Mouse (Mus musculus) neural tube, embryonic 13.5 days (tissue): ENCODE results near the gene Clec11a. TPM values are rescaled to one million over a fixed set of nuclear protein-coding genes. Genes with fewer than 3 reads are reported as not detected.
"Not testable (repeated sequence)": the region's sequence is repeated elsewhere in the genome, so short reads cannot be mapped to it uniquely, and the experiment has no call there.

Source experiments
- ATAC-seq: fragments of 200-750 bp; cut with Nextera tagmentation; 2 replicates; pipeline ENCODE4 v1.8.0; 2017; ENCODE audit warnings: low read depth, mild to moderate bottlenecking, moderate TSS enrichment, moderate library complexity
- H3K27ac ChIP-seq: fragments of 300-500 bp; sonication (generic); replicated peaks from 2 replicates; pipeline ENCODE4 v1.5.1; 2015; ENCODE audit warnings: moderate library complexity, mild to moderate bottlenecking, inconsistent platforms
- H3K27me3 ChIP-seq: fragments of 300-500 bp; sonication (generic); 2 replicates; pipeline ENCODE4 v1.6.1; 2015; ENCODE audit warnings: mild to moderate bottlenecking, inconsistent platforms
- H3K36me3 ChIP-seq: fragments of 300-500 bp; sonication (generic); 2 replicates; pipeline ENCODE4 v1.6.1; 2015; ENCODE audit warnings: mild to moderate bottlenecking, inconsistent platforms
- H3K4me1 ChIP-seq: fragments of 300-500 bp; sonication (generic); replicated peaks from 2 replicates; pipeline ENCODE4 v1.6.1; 2015; ENCODE audit warnings: inconsistent platforms
- H3K4me2 ChIP-seq: fragments of 300-500 bp; sonication (generic); 2 replicates; pipeline ENCODE4 v1.6.1; 2015; ENCODE audit warnings: inconsistent platforms, mild to moderate bottlenecking, moderate library complexity
- H3K4me3 ChIP-seq: fragments of 300-500 bp; sonication (generic); 2 replicates; pipeline ENCODE4 v1.5.1; 2015; ENCODE audit warnings: mild to moderate bottlenecking, inconsistent platforms
- H3K9ac ChIP-seq: fragments of 300-500 bp; sonication (generic); 2 replicates; pipeline ENCODE4 v1.6.1; 2015; ENCODE audit warnings: moderate library complexity, mild to moderate bottlenecking, inconsistent platforms
- H3K9me3 ChIP-seq: fragments of 300-500 bp; sonication (generic); 2 replicates; pipeline ENCODE4 v1.6.1; 2016; ENCODE audit warnings: inconsistent platforms
- WGBS: fragments of 180-500 bp; shearing (Covaris S2); methylation state at CpG from one replicate; pipeline ENCODE4 v1.1.7; 2015; 5-methylcytosine and 5-hydroxymethylcytosine counted together
- polyA plus RNA-seq: library from polyadenylated mRNA; unstranded; fragments of >200 nt; fragmentation: Nextera tagmentation; extraction: Ambion mirVana; gene quantifications from 2 replicates; pipeline ENCODE4 v1.2.1, GENCODE M21; 2015

The Clec11a gene
- polyA plus RNA-seq, 1 experiment from 2014 or later = 2.8 TPM

GRCm38 (mm10) chr7:44303346-44304340 lies 3.1 kb downstream of the Clec11a start:
- Histone ChIP-seq H3K36me3 (no peaks in the 10 kb centered on the region), H3K4me3 (peak overlapping the region; percentile 74), H3K27ac (peak overlapping the region; percentile 97), H3K9me3 (no peaks in the 10 kb centered on the region), H3K4me1 (peaks cover 26% of the 10 kb centered on the region), H3K4me2 (peak overlapping the region; percentile 81), H3K27me3 (no peaks in the 10 kb centered on the region), H3K9ac (peak overlapping the region; percentile 96)
- 86% methylated on average over 14 of the region's 14 CpGs for WGBS
- no peak for ATAC-seq

- not testable (repeated sequence) for H3K9ac ChIP-seq, H3K4me3 ChIP-seq, H3K4me1 ChIP-seq, H3K9me3 ChIP-seq, ATAC-seq, H3K36me3 ChIP-seq, H3K27ac ChIP-seq, H3K4me2 ChIP-seq, H3K27me3 ChIP-seq
- 85% methylated on average over 2 of the region's 2 CpGs for whole genome bisulfite sequencing
Measured at GRCm38 (mm10) chr7:44297501-44297900, 9.2 kb downstream of the Clec11a start.

GRCm38 (mm10) chr7:44291418-44291817 lies 15.3 kb downstream of the Clec11a start:
- WGBS = 51% methylated on average over 4 of the region's 4 CpGs
- H3K36me3 ChIP-seq = no peaks in the 10 kb centered on the region
- no peak overlapping the region for H3K4me3 ChIP-seq
- no peak for ATAC-seq
- no peak overlapping the region for H3K27ac ChIP-seq
- no peaks in the 10 kb centered on the region; the same call in 1 of the 2 replicates for H3K9me3 ChIP-seq
- no peaks in the 10 kb centered on the region for H3K4me1 ChIP-seq
- no peak overlapping the region for H3K4me2 ChIP-seq
- H3K27me3 ChIP-seq = peaks cover 3% of the 10 kb centered on the region; the same call in 1 of the 2 replicates
- no peak overlapping the region for H3K9ac ChIP-seq

- Histone ChIP-seq H3K27ac (no peak overlapping the region), H3K27me3 (peaks cover 3% of the 10 kb centered on the region; the same call in 1 of the 2 replicates), H3K4me2 (no peak overlapping the region), H3K9me3 (no peaks in the 10 kb centered on the region; the same call in 1 of the 2 replicates), H3K36me3 (no peaks in the 10 kb centered on the region), H3K4me3 (no peak overlapping the region), H3K9ac (no peak overlapping the region), H3K4me1 (no peaks in the 10 kb centered on the region)
- ATAC-seq = no peak
- 82% methylated on average over 4 of the region's 4 CpGs for WGBS
Measured at GRCm38 (mm10) chr7:44290986-44291385, 15.7 kb downstream of the Clec11a start.

GRCm38 (mm10) chr7:44287760-44288159 lies 18.9 kb downstream of the Clec11a start:
- no peaks in the 10 kb centered on the region for H3K36me3 ChIP-seq
- H3K4me1 ChIP-seq = no peaks in the 10 kb centered on the region
- H3K27ac ChIP-seq = no peak overlapping the region
- H3K4me3 ChIP-seq = no peak overlapping the region
- ATAC-seq = no peak
- WGBS = 78% methylated on average over 7 of the region's 7 CpGs
- H3K4me2 ChIP-seq = no peak overlapping the region
- no peaks in the 10 kb centered on the region; the same call in 1 of the 2 replicates for H3K9me3 ChIP-seq
- H3K27me3 ChIP-seq = peaks cover 3% of the 10 kb centered on the region; the same call in 1 of the 2 replicates
- no peak overlapping the region for H3K9ac ChIP-seq

GRCm38 (mm10) chr7:44281586-44281985 lies 25.1 kb downstream of the Clec11a start:
- no peaks in the 10 kb centered on the region; the same call in 1 of the 2 replicates for H3K9me3 ChIP-seq
- WGBS = 67% methylated on average over 7 of the region's 7 CpGs
- peaks cover 16% of the 10 kb centered on the region; the same call in 1 of the 2 replicates for H3K27me3 ChIP-seq
- H3K4me1 ChIP-seq = no peaks in the 10 kb centered on the region
- no peak overlapping the region for H3K4me2 ChIP-seq
- no peak overlapping the region for H3K27ac ChIP-seq
- no peak overlapping the region for H3K9ac ChIP-seq
- ATAC-seq = no peak
- H3K36me3 ChIP-seq = no peaks in the 10 kb centered on the region
- no peak overlapping the region for H3K4me3 ChIP-seq

- Histone ChIP-seq H3K4me2 (no peak overlapping the region), H3K4me3 (no peak overlapping the region), H3K36me3 (no peaks in the 10 kb centered on the region), H3K4me1 (no peaks in the 10 kb centered on the region), H3K9ac (no peak overlapping the region), H3K27me3 (peaks cover 16% of the 10 kb centered on the region; the same call in 1 of the 2 replicates), H3K27ac (no peak overlapping the region), H3K9me3 (no peaks in the 10 kb centered on the region)
- ATAC-seq = no peak
- 56% methylated on average over 1 of the region's 1 CpGs for WGBS
Measured at GRCm38 (mm10) chr7:44280959-44281358, 25.7 kb downstream of the Clec11a start.

GRCm38 (mm10) chr7:44277250-44277622 lies 29.5 kb downstream of the Clec11a start:
- Histone ChIP-seq H3K4me2 (no peak overlapping the region), H3K9ac (no peak overlapping the region), H3K4me1 (no peaks in the 10 kb centered on the region), H3K9me3 (no peaks in the 10 kb centered on the region), H3K27me3 (peaks cover 28% of the 10 kb centered on the region), H3K36me3 (no peaks in the 10 kb centered on the region), H3K4me3 (no peak overlapping the region), H3K27ac (no peak overlapping the region)
- WGBS = 39% methylated on average over 2 of the region's 2 CpGs
- ATAC-seq = no peak

- WGBS = 64% methylated on average over 10 of the region's 10 CpGs
- no peak overlapping the region for H3K4me2 ChIP-seq
- H3K4me1 ChIP-seq = no peaks in the 10 kb centered on the region
- H3K36me3 ChIP-seq = no peaks in the 10 kb centered on the region
- H3K4me3 ChIP-seq = no peak overlapping the region
- H3K27ac ChIP-seq = no peak overlapping the region
- H3K9me3 ChIP-seq = no peaks in the 10 kb centered on the region
- no peak for ATAC-seq
- peaks cover 25% of the 10 kb centered on the region for H3K27me3 ChIP-seq
- no peak overlapping the region for H3K9ac ChIP-seq
Measured at GRCm38 (mm10) chr7:44276461-44277249, 30.0 kb downstream of the Clec11a start.

GRCm38 (mm10) chr7:44275546-44275945 lies 31.2 kb downstream of the Clec11a start:
- no peak for ATAC-seq
- H3K9me3 ChIP-seq = no peaks in the 10 kb centered on the region
- H3K36me3 ChIP-seq = no peaks in the 10 kb centered on the region
- H3K27me3 ChIP-seq = peaks cover 25% of the 10 kb centered on the region
- no peak overlapping the region for H3K4me3 ChIP-seq
- H3K4me1 ChIP-seq = no peaks in the 10 kb centered on the region
- WGBS = 79% methylated on average over 3 of the region's 3 CpGs
- no peak overlapping the region for H3K27ac ChIP-seq
- no peak overlapping the region for H3K4me2 ChIP-seq
- no peak overlapping the region for H3K9ac ChIP-seq

GRCm38 (mm10) chr7:44274096-44274495 lies 32.6 kb downstream of the Clec11a start:
- H3K27ac ChIP-seq = no peak overlapping the region
- WGBS = 40% methylated on average over 11 of the region's 11 CpGs
- no peak overlapping the region for H3K9ac ChIP-seq
- no peak overlapping the region for H3K4me3 ChIP-seq
- H3K27me3 ChIP-seq = peaks cover 27% of the 10 kb centered on the region
- no peak overlapping the region for H3K4me2 ChIP-seq
- no peaks in the 10 kb centered on the region for H3K4me1 ChIP-seq
- H3K9me3 ChIP-seq = no peaks in the 10 kb centered on the region
- no peaks in the 10 kb centered on the region for H3K36me3 ChIP-seq
- ATAC-seq = no peak

GRCm38 (mm10) chr7:44273446-44273845 lies 33.3 kb downstream of the Clec11a start:
- ATAC-seq = no peak
- Histone ChIP-seq H3K9me3 (no peaks in the 10 kb centered on the region), H3K4me3 (no peak overlapping the region), H3K9ac (no peak overlapping the region), H3K4me2 (no peak overlapping the region), H3K27me3 (peaks cover 27% of the 10 kb centered on the region), H3K4me1 (no peaks in the 10 kb centered on the region), H3K36me3 (no peaks in the 10 kb centered on the region), H3K27ac (no peak overlapping the region)
- 55% methylated on average over 7 of the region's 7 CpGs for WGBS
